Mouse (Mus musculus): ENCODE results near the gene Cfap36. TPM values are rescaled to one million over a fixed set of nuclear protein-coding genes. Genes with fewer than 3 reads are reported as not detected.

Gene Cfap36
- total RNA-seq, 2 experiments from 2014 or later = 123 to 125 TPM

DNA sequence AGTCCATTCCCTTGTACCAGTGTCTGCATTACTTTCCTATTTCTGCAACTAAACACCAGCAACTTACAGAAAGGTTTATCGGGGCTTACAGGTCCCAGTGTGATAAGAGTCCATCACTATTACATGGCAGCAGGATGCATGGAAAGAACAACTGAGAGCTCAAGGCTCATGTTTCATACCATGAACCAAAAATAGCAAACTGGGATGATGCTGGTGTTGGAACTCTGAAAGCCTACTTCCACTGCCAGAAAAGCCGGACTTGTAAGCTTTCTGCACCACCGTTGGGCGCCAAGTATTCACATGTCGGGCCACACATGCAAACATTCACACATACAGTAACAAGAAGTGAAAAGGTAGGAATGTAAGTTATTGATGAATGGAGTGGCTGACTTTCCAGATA lies 65.5 kb downstream of the Cfap36 start:
- DNase-seq (ENCODE audit: low spot score in 2 of 2) = no peak

DNA sequence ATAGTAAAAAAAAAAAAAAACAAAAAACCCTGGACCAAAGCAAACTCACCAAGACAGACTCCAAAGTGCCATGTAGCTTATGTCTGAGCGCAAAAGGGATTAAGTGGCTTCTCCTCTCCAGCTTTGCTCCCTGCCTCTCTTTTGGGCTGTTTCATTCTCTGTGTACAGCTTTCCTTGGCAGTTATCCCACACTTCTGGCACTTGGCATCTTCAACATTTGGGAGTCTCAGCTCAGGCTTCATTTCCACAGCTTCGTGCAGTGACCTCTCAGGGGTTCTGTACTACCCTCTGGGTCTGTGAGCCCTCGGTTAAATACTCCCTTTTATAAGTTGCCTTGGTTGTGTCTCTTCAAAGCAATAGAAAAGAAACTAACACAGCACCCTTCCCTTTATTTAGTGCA lies 66.6 kb downstream of the Cfap36 start:
- DNase-seq (ENCODE audit: low spot score in 2 of 2) = no peak

DNA sequence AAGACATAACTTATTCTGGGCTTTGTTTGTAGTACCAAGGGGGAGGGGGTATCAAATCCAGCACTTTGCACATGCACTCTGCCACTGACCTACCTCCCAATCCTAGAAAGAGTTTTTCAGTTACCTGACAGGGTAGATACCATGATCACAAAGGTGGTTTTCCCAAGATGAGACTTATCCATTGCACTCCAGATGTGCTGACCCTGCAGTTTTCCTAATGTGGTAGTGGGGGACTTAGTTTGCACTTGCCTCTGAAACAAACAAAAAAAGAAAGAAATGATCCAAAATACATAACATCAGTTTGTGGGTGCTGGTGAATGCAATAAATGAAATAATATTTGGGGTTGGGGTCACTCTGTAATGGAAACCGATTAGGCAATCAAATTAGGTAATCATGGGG lies 67.9 kb downstream of the Cfap36 start:
- no peak for DNase-seq (ENCODE audit: low spot score in 2 of 2)

DNA sequence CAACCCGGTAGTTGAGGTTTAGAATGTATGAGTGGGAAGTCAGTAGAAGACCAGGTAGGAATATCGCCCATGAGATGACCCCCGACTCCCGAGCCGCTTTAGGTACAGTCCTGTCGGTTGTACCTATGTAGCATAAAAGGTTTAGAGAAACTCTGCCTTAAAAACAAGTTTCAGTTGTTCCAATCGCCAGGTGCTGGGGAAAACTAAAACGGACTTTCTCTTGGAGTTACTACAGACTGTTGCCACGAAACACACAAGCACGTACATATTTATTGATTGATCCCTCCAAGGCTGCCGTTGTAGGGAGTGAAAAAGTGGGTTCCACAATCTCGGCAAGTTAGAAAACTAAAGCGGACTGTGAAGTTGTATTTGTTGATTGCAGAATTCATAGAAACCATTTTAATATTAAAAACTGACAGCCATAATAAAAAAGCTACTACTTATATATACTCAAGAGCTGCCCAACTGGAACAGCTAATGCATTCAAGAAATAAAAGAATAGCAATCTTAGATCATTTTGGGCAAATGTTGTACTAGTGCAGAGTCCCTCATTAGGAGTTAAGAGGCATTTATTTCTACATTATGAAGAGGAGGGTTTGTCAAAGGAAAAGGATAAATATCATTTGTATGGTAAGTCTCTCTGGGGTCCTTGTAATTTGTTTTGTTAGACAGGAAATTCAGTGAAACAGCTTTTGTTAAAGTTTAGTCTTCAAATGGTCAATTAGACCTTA lies 73.3 kb downstream of the Cfap36 start:
- no peak for DNase-seq (ENCODE audit: low spot score in 2 of 2)

DNA sequence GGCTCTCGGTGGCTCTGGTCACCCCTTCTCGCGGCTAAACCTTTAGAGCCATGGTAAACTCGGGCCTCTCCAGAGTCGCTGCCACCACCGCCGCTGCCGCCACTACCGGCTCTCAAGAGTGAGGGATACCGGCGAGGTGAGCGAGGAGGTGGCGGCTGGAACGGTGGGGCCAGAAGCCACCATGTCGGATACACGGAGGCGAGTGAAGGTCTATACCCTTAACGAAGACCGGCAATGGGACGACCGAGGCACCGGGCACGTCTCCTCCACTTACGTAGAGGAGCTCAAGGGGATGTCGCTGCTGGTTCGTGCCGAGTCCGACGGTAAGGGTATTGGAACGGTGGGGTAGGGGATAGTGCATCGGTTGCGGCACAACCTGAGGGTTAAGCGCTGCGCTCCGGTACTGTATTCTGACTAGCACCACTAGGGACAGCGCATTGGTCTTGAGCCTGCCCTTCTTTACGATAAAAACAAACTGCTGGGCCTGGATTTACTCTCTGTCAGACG lies 74.0 kb downstream of the Cfap36 start:
- DNase-seq (ENCODE audit: low spot score in 2 of 2) = peak; percentile 25 to 36

GRCm38 (mm10) chr11:29172563-29173124 lies 74.6 kb downstream of the Cfap36 start, which contains the start of gene Ppp4r3b:
TSS of gene Ppp4r3b (plus strand) at chr11:29172890.
- DNase-seq (ENCODE audit: low spot score in 2 of 2) = peak; percentile 98 to 99

- DNase-seq (ENCODE audit: low spot score in 2 of 2) = peak; percentile 44 to 50
These were observed 75.2 kb downstream of the Cfap36 start for GRCm38 (mm10) chr11:29171959-29172391.

Other genes starting within 250 kb of the Cfap36 start
- gene Pnpt1, start 116.7 kb downstream of the Cfap36 start, total RNA-seq (2021) = 10 to 100 TPM; 22.5 to 24.2 TPM
- gene Ppp4r3b, start 74.5 kb downstream of the Cfap36 start, total RNA-seq (2021) = 10 to 100 TPM; 53.6 to 54.1 TPM
- gene Ccdc88a, start 126.2 kb upstream of the Cfap36 start, total RNA-seq (2021) = 10 to 100 TPM; 54.1 to 55.5 TPM

Data from left cerebral cortex, adult 18-20 months (tissue).